Mouse (Mus musculus) cerebellum, adult 9-11 months (tissue): ENCODE data around the gene Tnfrsf8.

ENCODE experiments used
- DNase-seq: peaks from one replicate; pipeline ENCODE4 v3.0.0; 2022

The Tnfrsf8 gene

GRCm38 (mm10) chr4:145229051-145229450 lies 85.9 kb downstream of the Tnfrsf8 start:
- DNase-seq = no peak

- DNase-seq = no peak
Measured at GRCm38 (mm10) chr4:145224613-145225012, 90.4 kb downstream of the Tnfrsf8 start.

GRCm38 (mm10) chr4:145222064-145222463 lies 92.9 kb downstream of the Tnfrsf8 start:
- no peak for DNase-seq

DNA sequence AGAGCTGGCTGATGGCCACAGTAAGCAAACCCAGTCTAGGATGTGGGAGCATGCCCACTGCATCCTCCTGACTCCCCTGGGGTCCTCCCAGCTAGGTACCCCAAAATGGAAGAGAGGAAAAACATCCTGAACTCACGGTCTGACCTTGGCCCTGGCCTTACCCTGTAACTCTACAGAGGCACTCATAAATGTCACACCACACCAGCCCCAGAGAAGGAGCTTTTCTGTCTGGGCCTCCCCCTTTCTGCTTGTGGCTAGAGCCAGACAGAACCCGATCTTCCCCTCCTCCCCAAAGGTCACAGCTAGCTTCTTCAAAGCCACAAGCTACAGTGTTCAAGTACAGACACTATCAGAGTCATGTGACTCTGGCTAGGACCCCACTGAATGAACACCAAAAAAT lies 93.6 kb downstream of the Tnfrsf8 start:
- DNase-seq = no peak

DNA sequence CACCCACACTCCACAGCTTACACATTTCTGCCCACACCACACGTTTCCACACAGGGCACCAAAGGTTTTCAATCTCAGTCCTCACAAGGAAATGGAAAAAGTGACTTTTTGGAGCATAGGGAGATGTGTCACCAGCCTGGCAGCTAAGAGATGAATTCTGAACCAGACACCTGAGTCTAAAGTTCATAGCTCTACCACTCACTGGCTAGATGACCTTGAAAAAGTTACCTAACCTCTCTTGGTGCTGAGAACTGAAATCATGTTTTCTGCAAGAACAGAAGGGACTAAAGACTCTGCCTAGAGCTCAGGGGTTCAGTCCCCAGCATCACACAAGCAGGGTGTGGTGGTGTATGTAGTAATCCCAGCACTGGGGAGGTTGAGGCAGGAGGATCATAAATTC lies 95.0 kb downstream of the Tnfrsf8 start:
- no peak for DNase-seq

DNA sequence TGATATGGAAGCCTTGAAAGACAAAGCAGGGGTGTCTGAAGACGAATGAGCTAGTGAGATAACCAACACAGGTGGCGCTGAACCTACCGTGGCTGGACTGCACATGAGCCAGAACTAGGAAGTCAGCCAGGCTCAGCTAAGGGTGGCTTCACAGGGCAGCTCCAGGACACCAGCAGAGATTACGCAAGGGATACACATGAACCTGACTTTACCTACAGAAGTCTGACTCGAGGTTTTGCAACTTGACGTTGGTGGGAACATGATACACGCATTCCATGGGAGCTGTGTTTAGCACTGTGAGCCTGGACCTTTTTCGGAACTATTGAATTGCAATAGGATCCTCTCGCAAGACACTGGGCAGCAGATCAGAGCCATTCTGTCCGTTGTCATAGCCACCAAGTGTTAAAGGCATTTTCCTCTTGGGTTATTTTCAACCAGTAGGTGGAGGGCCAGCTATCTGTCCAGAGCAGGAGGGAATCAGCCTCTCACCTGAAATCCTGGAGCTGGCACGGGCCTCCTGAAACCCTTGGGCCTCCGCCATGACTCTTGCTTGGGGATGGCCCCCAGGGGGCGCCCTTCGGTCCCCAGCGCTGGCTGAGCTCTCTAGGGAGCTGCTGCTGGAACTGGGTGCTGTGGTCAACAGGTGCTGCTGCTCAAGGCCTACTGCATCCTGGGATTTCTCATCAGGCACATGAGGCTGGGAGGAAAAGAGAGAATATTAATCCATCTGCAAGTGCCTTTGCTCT lies 95.6 kb downstream of the Tnfrsf8 start:
- DNase-seq = no peak

GRCm38 (mm10) chr4:145217837-145218236 lies 97.1 kb downstream of the Tnfrsf8 start:
- no peak for DNase-seq
